In genomic region chr5:120171865-120172728, GRCm38 (mm10) we compare ENCODE assay signal across 11 mouse cellular contexts. TPM values are rescaled to one million over a fixed set of nuclear protein-coding genes. Genes with fewer than 3 reads are reported as not detected.
DNase-seq lines count a peak whose midpoint lies in the region; ATAC-seq and TF ChIP-seq lines count a peak whose summit lies in the region.
"Had no signal": no experiment of that assay in that cellular context is flagged by ENCODE, and none has a peak within 500 bp of the region (broad histone marks: within the 10 kb centered on the region; RNA-seq: fewer than 3 reads in every experiment).

No protein-coding gene starts in this region.

- H3K36me3 ChIP-seq in midbrain, embryonic 13.5 days, result peaks cover 8% of the 10 kb centered on the region; the same call in 1 of the 2 replicates
- H3K36me3 ChIP-seq in midbrain, embryonic 11.5 days (ENCODE audit: control insufficient read depth, insufficient read depth, low read length), result no peaks in the 10 kb centered on the region
- H3K36me3 ChIP-seq in forebrain, embryonic 12.5 days (replicated peaks), result peaks cover 10% of the 10 kb centered on the region; the same call in 1 of the 2 replicates
- peaks cover 25% of the 10 kb centered on the region for H3K36me3 ChIP-seq in limb, embryonic 10.5 days
- no peaks in the 10 kb centered on the region for H3K36me3 ChIP-seq in stomach, embryonic 16.5 days (ENCODE audit: control insufficient read depth, insufficient read depth, low read length)
- no peaks in the 10 kb centered on the region for H3K36me3 ChIP-seq in kidney, adult 2 months (ENCODE audit: control insufficient read depth, insufficient read depth, low read length)

- H3K4me1 ChIP-seq in midbrain, embryonic 13.5 days (replicated peaks), result peaks cover 52% of the 10 kb centered on the region
- H3K4me1 ChIP-seq in midbrain, embryonic 11.5 days (ENCODE audit: control insufficient read depth, insufficient read depth, low read length), result peaks cover 5% of the 10 kb centered on the region; the same call in 1 of the 2 replicates
- H3K4me1 ChIP-seq in forebrain, embryonic 12.5 days, result peaks cover 44% of the 10 kb centered on the region
- peaks cover 28% of the 10 kb centered on the region for H3K4me1 ChIP-seq in limb, embryonic 10.5 days
- no peaks in the 10 kb centered on the region for H3K4me1 ChIP-seq in stomach, embryonic 16.5 days (ENCODE audit: control insufficient read depth, insufficient read depth, low read length)
- H3K4me1 ChIP-seq in kidney, adult 2 months (ENCODE audit: control insufficient read depth, insufficient read depth, low read length), result no peaks in the 10 kb centered on the region

- no peak overlapping the region for H3K9ac ChIP-seq in midbrain, embryonic 13.5 days (replicated peaks)
- H3K9ac ChIP-seq in midbrain, embryonic 11.5 days (ENCODE audit: low read length), result no peak overlapping the region
- H3K9ac ChIP-seq in forebrain, embryonic 12.5 days, result no peak overlapping the region
- H3K9ac ChIP-seq in stomach, embryonic 16.5 days (ENCODE audit: low read length), result no peak overlapping the region
- H3K9ac ChIP-seq: heart, embryonic 12.5 days; lung, embryonic 14.5 days had no signal

- TF ChIP-seq POLR2A in kidney, adult 2 months (IDR thresholded peaks at IDR 0.05; ENCODE audit: low read depth, low read length), result no peak

- peak overlapping the region; percentile 83 for H3K27ac ChIP-seq in midbrain, embryonic 13.5 days
- H3K27ac ChIP-seq in midbrain, embryonic 11.5 days (ENCODE audit: low read depth, low read length), result no peak overlapping the region
- peak overlapping the region; percentile 69 for H3K27ac ChIP-seq in forebrain, embryonic 12.5 days
- H3K27ac ChIP-seq in limb, embryonic 10.5 days, result peak overlapping the region; percentile 58; the same call in 1 of the 2 replicates
- no peak overlapping the region for H3K27ac ChIP-seq in stomach, embryonic 16.5 days (ENCODE audit: low read length)
- no peak overlapping the region for H3K27ac ChIP-seq in kidney, adult 2 months (ENCODE audit: insufficient read depth, low read depth, low read length)

- no peaks in the 10 kb centered on the region for H3K9me3 ChIP-seq in midbrain, embryonic 13.5 days
- no peaks in the 10 kb centered on the region for H3K9me3 ChIP-seq in midbrain, embryonic 11.5 days (ENCODE audit: control insufficient read depth, low read length)
- H3K9me3 ChIP-seq in forebrain, embryonic 12.5 days, result no peaks in the 10 kb centered on the region
- no peaks in the 10 kb centered on the region for H3K9me3 ChIP-seq in limb, embryonic 10.5 days (replicated peaks)
- no peaks in the 10 kb centered on the region for H3K9me3 ChIP-seq in stomach, embryonic 16.5 days (replicated peaks; ENCODE audit: control insufficient read depth, low read length)
- H3K9me3 ChIP-seq: heart, embryonic 12.5 days had no signal

- DNase-seq in midbrain, embryonic 11.5 days (ENCODE audit: low spot score, missing footprints), result no peak
- peak; percentile 41 for DNase-seq in limb, embryonic 10.5 days (ENCODE audit: low spot score)
- DNase-seq in urinary bladder, postnatal 36 days (ENCODE audit: low spot score in 2 of 2), result no peak
- no peak for DNase-seq in lung, postnatal 25 days (ENCODE audit: low spot score)
- no peak for DNase-seq in kidney, adult 2 months
- DNase-seq: kidney, adult 8-10 months; lung, embryonic 14.5 days had no signal

- no peak overlapping the region for H3K4me3 ChIP-seq in midbrain, embryonic 13.5 days (replicated peaks)
- H3K4me3 ChIP-seq in midbrain, embryonic 11.5 days (ENCODE audit: low read depth, low read length), result no peak overlapping the region
- no peak overlapping the region for H3K4me3 ChIP-seq in forebrain, embryonic 12.5 days (replicated peaks)
- H3K4me3 ChIP-seq in limb, embryonic 10.5 days, result no peak overlapping the region
- no peak overlapping the region for H3K4me3 ChIP-seq in stomach, embryonic 16.5 days (replicated peaks; ENCODE audit: low read length)
- H3K4me3 ChIP-seq in kidney, adult 2 months (ENCODE audit: insufficient read depth, low read depth, low read length), result no peak overlapping the region
- H3K4me3 ChIP-seq: heart, embryonic 12.5 days had no signal

- no peaks in the 10 kb centered on the region for H3K27me3 ChIP-seq in midbrain, embryonic 13.5 days
- H3K27me3 ChIP-seq in midbrain, embryonic 11.5 days (ENCODE audit: control insufficient read depth, insufficient read depth, low read length), result no peaks in the 10 kb centered on the region
- peaks cover 10% of the 10 kb centered on the region for H3K27me3 ChIP-seq in forebrain, embryonic 12.5 days
- H3K27me3 ChIP-seq in limb, embryonic 10.5 days (ENCODE audit: low read depth, poor library complexity, severe bottlenecking), result no peaks in the 10 kb centered on the region
- no peaks in the 10 kb centered on the region for H3K27me3 ChIP-seq in stomach, embryonic 16.5 days (ENCODE audit: control insufficient read depth, insufficient read depth, low read length)
- no peaks in the 10 kb centered on the region for H3K27me3 ChIP-seq in kidney, adult 2 months (replicated peaks; ENCODE audit: control insufficient read depth, insufficient read depth, low read length)
- H3K27me3 ChIP-seq: heart, embryonic 12.5 days had no signal

- H3K4me2 ChIP-seq in midbrain, embryonic 13.5 days (replicated peaks), result no peak overlapping the region
- no peak overlapping the region for H3K4me2 ChIP-seq in midbrain, embryonic 11.5 days
- H3K4me2 ChIP-seq in forebrain, embryonic 12.5 days, result no peak overlapping the region
- no peak overlapping the region for H3K4me2 ChIP-seq in stomach, embryonic 16.5 days (ENCODE audit: low read depth, low read length)
- H3K4me2 ChIP-seq: heart, embryonic 12.5 days; lung, embryonic 14.5 days had no signal

- no peak for ATAC-seq in midbrain, embryonic 13.5 days
- no peak for ATAC-seq in midbrain, embryonic 11.5 days (ENCODE audit: low FRiP score)
- ATAC-seq in forebrain, embryonic 12.5 days (ENCODE audit: low FRiP score), result peak; percentile 64; the same call in 1 of the 2 replicates
- ATAC-seq in stomach, embryonic 16.5 days (ENCODE audit: insufficient read depth, low FRiP score), result peak; percentile 19; the same call in 1 of the 2 replicates

- 64% methylated on average over 18 of the region's 18 CpGs for WGBS in midbrain, embryonic 13.5 days
- 74% methylated on average over 18 of the region's 18 CpGs for WGBS in midbrain, embryonic 11.5 days
- 34% methylated on average over 18 of the region's 18 CpGs for WGBS in forebrain, embryonic 12.5 days
- 49% methylated on average over 18 of the region's 18 CpGs for WGBS in limb, embryonic 10.5 days
- 51% methylated on average over 18 of the region's 18 CpGs for WGBS in stomach, embryonic 16.5 days
- WGBS in kidney, adult 2 months, result 79% methylated on average over 18 of the region's 18 CpGs

- no peak for TF ChIP-seq CTCF in kidney, adult 2 months (conservative IDR thresholded peaks at IDR 0.05; ENCODE audit: insufficient read depth, insufficient read length, low read depth, low read length)

RNA-seq across cellular contexts. Expression of gene Rbm19, which starts 55.8 kb away (rescaled TPM):
- polyA plus RNA-seq in midbrain, embryonic 13.5 days (2015; fragmentation: Nextera tagmentation; extraction: Ambion mirVana), result 18.8 and 19.1 TPM in 2 replicates
- 23.0 and 24.5 TPM in 2 replicates for polyA plus RNA-seq in midbrain, embryonic 11.5 days (2014; fragmentation: Nextera tagmentation; extraction: Ambion mirVana)
- 27.5 and 32.9 TPM in 2 replicates for polyA plus RNA-seq in forebrain, embryonic 12.5 days (2016; fragmentation: Nextera tagmentation; extraction: Ambion mirVana)
- 37.4 and 45.1 TPM in 2 replicates for polyA plus RNA-seq in limb, embryonic 10.5 days (2016; fragmentation: Nextera tagmentation; extraction: Ambion mirVana)
- 18.0 and 22.4 TPM in 2 replicates for polyA plus RNA-seq in stomach, embryonic 16.5 days (2015; fragmentation: Nextera tagmentation; extraction: Ambion mirVana)
- 10.7 and 12.1 TPM in 2 replicates for polyA plus RNA-seq in kidney, adult 2 months (2012; rRNA removed)

Comparison
In these comparisons a context has a peak if more than half of its experiments do, and no peak if none do; other contexts are left out.
1. H3K27ac ChIP-seq: peak in midbrain, embryonic 13.5 days (single experiment), forebrain, embryonic 12.5 days (single experiment) and limb, embryonic 10.5 days (single experiment); none in midbrain, embryonic 11.5 days (single experiment), stomach, embryonic 16.5 days (single experiment) and kidney, adult 2 months (single experiment).
2. ATAC-seq: peak in forebrain, embryonic 12.5 days (single experiment) and stomach, embryonic 16.5 days (single experiment); none in midbrain, embryonic 13.5 days (single experiment) and midbrain, embryonic 11.5 days (single experiment).